Mouse (Mus musculus) embryo, embryonic 10 days (tissue): ENCODE results near the gene Eid1.

ENCODE experiments used
- DNase-seq: peaks from one replicate; pipeline ENCODE4 v3.0.0-alpha.2; 2015; ENCODE audit warnings: low spot score

Gene Eid1

GRCm38 (mm10) chr2:125672957-125673631 is at the start of gene Eid1:
Gene Eid1, plus strand, starts transcription at chr2:125673095.
- peak; percentile 84 for DNase-seq

GRCm38 (mm10) chr2:125623211-125623610 is 49.7 kb upstream of the Eid1 start:
- no peak for DNase-seq

DNA sequence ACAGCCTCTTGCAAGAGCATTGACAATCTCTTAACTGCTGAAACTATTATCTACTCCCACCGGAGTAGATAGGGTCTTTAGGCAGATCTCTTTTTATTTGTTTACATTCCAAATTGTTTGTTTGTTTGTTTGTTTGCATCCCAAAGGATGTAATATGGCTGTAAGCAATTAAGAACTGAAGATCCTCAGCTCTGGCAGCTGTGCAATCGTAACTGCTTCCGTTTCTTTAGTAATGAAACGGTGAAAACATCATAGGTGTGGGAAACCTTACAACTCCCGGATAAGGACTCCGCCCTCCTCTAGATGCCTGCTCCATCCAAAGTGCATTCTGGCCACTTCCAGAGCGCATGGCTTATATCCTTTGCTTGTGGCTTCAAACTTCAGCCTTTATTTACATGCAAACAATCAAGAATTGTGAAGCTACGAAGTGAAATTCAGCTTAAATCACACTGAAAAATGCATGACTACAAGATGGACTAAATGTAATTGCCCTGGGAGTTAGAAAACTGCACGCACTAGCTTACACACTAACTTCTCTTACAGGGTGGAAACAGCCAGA is 48.7 kb upstream of the Eid1 start:
- no peak for DNase-seq

DNA sequence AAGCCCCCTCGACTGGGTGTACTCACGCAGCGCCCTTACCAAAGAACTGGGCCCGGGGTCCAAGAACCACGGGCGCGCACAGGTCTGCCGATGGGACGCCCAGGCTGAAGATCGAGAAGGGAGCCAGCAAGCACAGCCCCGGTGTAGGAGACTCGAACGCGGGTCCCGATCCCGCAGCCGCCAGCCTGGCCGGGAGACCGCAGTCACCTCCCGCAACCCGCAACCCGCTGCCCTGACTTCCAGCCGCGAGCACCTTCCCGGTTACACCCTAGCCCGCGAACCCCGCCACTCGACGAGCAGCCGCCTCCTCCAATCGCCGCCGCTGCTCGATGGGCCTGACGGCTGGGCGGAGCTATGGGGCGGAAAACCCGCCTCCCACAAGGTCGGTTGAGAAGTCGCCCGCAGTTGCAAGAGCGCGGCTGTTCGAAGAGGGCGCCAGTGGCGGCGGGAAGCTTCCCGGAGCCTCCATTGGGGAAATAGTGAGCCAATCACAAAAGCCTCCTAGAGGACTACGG is 48.0 kb upstream of the Eid1 start, which contains the start of gene Cep152:
TSS of gene Cep152 (minus strand) at position 277 of the 515 bp plus-strand sequence.
- peak; percentile 98 for DNase-seq

DNA sequence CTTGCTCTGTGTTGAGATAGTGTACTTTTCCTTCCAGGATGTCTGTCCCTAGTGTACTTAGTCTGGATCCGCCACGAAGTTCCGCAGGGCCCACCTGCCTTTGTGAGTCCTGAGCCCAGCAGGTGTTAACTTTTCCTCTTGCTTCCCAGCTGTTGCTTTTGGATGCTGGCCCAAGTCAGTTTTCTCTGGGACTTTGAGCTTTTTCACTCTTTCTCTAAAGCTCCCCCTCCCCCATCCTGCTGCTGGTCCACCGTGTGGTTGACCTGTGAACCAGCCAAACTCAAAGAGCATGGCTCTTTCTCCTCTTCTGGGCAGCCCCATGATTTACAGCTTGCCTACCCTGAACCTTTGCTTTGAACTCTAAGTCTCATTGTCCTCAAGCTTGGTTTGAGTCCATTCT is 46.4 kb upstream of the Eid1 start:
- no peak for DNase-seq

DNA sequence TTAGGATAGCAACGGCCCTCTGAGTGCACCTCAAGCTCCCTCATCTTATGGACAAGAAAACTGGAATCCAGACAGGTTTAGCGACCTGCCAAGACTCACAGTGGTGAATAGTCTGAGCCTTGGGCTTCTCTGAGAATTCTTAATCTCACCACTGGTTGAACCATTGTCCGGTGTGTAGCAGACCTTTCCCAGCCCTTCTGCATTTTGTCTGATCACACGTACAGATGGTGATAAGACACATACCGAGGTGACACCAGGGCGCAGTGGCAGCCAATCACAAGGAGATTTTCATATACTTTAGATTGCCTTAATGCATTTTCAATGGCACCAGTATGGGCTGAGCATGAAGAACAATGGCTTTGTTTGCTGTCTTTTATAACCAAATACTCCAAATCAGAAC is 44.4 kb upstream of the Eid1 start:
- DNase-seq: no peak

- DNase-seq: no peak
Measured at GRCm38 (mm10) chr2:125630010-125630409, 42.9 kb upstream of the Eid1 start.

GRCm38 (mm10) chr2:125637331-125637730 is 35.6 kb upstream of the Eid1 start:
- DNase-seq: no peak

- DNase-seq: no peak
Measured at GRCm38 (mm10) chr2:125644912-125645311, 28.0 kb upstream of the Eid1 start.

GRCm38 (mm10) chr2:125650038-125650437 is 22.9 kb upstream of the Eid1 start:
- no peak for DNase-seq

DNA sequence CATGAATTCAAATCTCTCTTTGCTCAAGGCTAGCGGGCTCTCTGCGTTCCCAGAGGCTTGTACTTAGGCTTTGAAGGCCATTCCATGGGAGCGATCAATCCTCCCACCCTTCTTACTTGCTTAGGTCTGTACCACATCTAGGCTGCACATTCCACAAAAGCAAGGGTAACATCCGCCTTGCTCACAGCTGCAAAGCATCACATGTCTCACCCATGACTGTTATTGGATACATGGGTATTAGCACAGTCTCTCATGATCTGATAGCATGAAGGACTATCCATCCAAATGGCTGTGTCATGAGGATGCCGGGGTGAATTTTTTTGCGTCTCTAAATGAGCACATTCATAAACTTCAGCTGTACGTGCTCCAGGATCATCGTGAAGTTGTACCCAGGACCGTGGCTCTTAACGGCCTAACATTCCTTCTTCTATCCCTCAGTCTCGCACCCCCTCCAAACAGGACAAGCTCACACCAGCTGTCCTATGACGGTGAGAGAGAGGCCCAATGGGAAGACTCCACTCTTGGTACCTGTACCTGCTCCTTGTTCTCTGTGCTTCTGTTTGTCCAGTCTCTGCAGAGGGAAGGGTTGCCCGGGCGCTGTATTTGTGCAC is 22.0 kb upstream of the Eid1 start:
- no peak for DNase-seq

- DNase-seq: no peak
Measured at GRCm38 (mm10) chr2:125651563-125651962, 21.3 kb upstream of the Eid1 start.

DNA sequence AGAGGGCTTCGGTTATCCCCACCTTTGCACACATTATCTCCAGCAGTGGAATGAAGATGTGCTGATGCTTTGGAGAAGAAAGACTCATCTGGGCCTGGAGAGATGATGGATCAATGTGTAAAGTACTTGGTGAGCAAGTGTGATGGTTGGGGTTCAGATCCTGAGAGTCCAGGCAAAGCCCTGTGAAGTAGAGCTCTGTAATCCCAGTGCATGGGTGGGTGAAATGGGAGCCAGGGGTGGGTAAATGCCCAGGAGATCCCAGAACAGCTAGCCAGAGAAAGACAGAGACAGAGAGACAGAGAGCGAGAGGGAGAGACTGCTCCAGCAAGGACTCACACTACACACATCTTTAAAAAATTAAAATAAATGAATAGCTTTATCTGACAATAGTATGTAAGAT is 19.6 kb upstream of the Eid1 start:
- DNase-seq: no peak

DNA sequence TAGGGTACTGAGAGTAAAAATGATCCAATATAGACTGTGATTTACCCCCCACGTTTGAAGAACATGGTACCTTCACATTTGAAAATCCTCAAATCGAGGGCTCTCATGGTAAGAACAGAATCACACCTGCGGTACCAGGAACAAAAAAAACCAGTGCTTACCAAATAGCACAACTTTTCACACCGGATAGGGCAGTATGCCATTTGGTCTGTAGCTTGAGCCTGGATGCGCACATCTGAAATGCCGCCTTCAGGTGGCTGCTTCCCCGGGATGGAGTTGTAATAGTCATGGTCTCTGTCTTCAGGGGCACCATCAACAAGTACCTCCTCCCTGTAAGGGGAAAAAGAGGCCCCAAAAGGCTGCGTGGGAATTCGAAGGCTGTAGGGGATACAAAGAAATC is 17.5 kb upstream of the Eid1 start:
- DNase-seq: no peak

DNA sequence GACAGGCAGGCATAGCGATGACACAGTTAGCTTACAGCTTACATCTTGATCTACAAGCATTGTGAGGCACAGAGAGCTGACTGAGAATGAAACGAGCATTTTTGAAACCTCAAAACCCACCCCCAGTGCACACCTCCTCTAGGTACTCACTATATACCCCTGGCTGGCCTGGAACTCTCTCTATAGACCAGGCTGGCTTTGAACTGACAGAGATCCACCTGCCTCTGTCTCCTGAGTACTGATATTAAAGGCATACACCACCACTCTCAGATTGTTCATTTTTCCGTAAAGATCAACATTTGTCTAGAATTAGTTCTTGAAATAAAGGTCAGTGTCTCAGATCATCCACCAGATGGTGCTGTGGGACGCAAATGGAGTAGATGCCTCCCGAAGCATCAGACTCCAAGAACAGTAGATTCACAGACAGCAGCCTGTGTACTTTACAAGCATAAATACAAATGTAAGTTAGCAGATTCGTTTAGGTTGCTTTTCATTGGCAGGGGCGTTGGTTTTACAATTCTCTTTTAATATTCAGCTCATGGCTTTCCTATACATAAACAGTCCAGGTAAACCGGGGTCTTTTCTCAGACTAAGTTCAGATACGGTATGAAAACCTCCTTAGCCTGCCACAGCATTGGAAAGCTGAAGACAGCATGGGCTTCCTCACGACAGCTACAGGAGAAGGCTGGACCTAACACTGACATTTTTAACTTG is 12.9 kb upstream of the Eid1 start:
- DNase-seq: peak; percentile 91

GRCm38 (mm10) chr2:125660537-125661130 is 12.3 kb upstream of the Eid1 start:
- DNase-seq: peak; percentile 30

DNA sequence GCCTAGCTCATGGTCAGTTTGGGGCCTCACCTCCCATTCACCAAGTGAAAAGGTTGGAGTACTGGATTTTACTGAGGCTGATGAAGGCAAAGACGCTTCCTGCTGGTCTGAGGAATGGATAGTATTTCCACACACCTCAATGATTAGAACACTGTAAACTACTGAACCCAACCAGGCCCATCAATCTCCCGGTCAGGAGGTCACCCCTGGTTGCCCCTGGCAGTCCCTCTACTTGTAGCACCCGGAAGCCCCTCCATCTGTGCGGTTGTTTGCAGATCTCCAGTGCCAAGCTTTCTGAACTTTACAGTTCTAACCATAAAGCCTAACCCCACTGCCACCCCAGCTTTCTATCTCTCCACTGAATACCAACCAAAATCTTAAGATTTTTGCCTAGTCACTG is 11.7 kb upstream of the Eid1 start:
- no peak for DNase-seq

DNA sequence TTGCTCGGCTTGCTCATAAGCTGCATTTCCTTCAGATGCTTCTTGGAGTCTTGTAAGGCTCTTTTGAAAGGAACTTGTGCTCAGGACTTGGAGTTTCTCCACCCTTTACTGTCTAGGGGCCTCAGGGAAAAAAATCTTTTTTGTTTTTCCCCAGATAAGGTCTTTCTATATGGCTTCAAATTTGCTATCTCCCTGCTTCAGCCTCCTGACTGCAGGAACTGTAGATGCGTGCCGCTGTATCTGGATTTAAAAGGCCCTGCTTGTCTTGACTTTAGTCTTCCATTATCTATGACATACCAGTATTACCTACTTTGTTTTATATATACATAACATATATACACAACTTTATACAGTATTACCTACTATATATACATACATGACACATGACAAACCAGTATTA is 10.4 kb upstream of the Eid1 start:
- DNase-seq: no peak

DNA sequence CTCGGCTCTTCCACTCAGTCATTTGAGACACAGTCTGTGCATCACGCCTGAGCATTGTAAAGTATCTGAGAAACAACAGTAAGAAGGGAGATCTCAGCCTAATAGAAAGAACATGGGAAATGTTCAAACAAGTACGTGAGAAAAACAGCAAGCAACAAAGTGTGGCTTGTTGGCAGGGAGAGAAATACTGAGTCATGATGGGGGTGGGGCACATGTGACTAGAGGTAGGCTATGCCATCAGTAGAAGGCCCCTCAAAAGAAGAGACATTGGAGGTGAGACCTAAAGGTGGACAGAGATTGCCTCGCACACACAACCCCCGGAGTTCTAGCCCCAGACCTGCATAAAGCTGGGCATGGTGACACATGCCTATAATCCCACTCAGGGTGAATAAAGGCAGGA is 7.7 kb upstream of the Eid1 start:
- no peak for DNase-seq

DNA sequence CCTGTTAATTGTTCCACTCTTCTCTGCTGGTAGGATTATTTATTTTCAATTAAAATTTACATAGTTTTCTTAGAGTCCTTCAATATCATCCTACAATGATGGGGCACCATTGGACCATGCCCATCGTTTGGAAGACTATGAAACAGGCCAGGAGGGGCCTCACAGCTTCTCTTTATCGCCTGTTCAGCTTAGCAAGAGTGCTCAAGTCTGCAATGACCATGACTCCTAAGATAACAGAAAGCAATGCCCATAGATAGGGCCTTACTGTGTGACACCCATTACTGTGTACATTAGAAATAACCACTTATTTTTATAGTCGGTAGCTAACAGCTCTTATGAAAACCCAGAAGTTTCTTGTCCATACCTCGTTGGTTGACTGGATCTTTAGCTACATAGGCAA is 7.0 kb upstream of the Eid1 start:
- DNase-seq: no peak

- no peak for DNase-seq
Measured at GRCm38 (mm10) chr2:125666668-125667067, 6.2 kb upstream of the Eid1 start.

GRCm38 (mm10) chr2:125667184-125667583 is 5.7 kb upstream of the Eid1 start:
- no peak for DNase-seq
